Mouse (Mus musculus): ENCODE data around the gene Serinc2. TPM values are rescaled to one million over a fixed set of nuclear protein-coding genes. Genes with fewer than 3 reads are reported as not detected.

Serinc2 gene
- total RNA-seq (2021), result 1 to 10 TPM; 5.7 to 7.1 TPM

DNA sequence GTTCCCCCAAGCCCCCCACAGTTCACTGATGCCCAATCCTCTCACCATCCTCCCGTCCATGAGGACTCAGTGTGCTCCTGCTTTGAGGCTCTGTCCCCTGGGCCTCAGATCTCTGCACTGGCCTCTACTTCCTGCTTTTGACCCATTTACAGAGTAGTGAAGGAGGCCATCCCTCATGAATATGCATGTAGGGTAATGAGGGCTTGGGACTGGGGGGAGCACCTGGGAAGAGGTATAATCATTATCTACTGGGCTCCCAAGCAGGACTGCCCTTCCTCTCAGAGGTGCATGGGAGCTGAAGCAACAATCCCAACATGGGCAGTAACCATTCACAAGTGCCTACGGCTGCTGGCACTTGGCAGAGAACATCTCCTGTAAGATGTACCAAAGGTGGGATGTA is at the start of gene Serinc2:
Gene Serinc2 (minus strand): TSS at position 101 of the 400 bp plus-strand sequence.
- intact Hi-C loops (cut with DNase I), result no loop called here
- DNase-seq (ENCODE audit: low spot score in 2 of 2), result no peak

DNA sequence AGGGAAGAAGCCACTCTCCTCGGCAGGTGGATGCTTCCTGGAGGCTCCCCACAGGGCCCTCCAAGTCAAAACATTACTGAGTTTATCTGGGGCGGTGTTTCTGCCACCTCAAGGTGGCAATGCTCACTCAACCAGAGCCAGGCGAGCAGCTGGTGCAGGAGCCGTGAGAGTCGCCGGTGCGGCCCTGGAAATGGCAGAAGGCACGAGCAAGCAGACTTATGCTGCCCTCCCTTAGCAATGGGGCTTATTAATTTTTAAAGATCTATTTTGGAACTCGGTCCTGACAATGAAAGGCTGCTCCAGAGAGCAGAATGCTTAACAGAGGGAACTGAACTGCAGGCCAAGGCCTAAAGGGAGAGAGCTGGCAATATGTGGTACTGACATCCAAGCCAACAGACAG is 48.4 kb upstream of the Serinc2 start:
- intact Hi-C loops (cut with DNase I), result no loop called here
- DNase-seq (ENCODE audit: low spot score in 2 of 2), result no peak

DNA sequence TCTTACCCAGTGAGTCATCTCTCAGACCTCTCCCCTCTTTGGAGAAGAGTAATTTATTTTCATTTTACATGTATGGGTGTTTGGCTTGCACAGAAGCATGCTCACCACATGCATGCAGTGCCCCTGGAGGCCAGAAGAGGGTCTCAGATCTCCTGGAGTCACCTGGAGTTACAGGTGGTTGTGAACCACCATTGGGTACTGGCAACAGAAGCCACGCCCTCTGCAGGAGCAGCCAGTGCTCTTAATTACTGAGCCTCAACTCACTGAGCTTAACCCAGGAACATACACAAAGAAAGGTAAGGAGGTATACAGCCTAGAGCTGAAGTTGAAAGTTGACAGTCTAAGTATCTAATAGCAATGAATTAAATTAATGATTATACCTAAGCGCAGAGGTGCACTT is 46.4 kb upstream of the Serinc2 start:
- intact Hi-C loops (cut with DNase I), result no loop called here
- DNase-seq (ENCODE audit: low spot score in 2 of 2), result no peak

GRCm38 (mm10) chr4:130323607-130324006 is 44.6 kb upstream of the Serinc2 start:
- intact Hi-C loops (cut with DNase I), result no loop called here
- no peak for DNase-seq (ENCODE audit: low spot score in 2 of 2)

- no peak for DNase-seq (ENCODE audit: low spot score in 2 of 2)
- intact Hi-C loops (cut with DNase I), result no loop called here
Observed at GRCm38 (mm10) chr4:130323165-130323564, 44.2 kb upstream of the Serinc2 start.

DNA sequence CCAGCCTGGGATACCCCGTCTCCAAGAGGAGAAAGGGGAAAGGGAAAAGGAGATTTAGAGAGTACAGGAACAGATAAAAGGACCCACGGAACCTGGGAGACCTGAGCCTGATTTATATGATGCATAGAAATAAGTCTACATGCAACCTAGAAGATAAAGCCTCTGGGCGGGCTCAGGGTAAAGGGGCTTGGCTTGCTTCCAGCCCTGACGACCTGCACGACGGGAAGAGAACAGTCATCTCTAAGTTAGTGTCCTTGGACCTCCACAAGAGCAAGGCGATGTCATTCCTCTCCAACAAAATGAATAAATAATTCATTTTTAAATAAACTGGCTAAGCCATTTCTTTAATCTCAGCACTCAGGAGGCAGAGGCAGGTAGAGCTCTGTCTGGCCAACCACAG is 43.6 kb upstream of the Serinc2 start:
- intact Hi-C loops (cut with DNase I), result no loop called here
- DNase-seq (ENCODE audit: low spot score in 2 of 2), result no peak

- DNase-seq (ENCODE audit: low spot score in 2 of 2), result no peak
- intact Hi-C loops (cut with DNase I), result no loop called here
Observed at GRCm38 (mm10) chr4:130321640-130322039, 42.6 kb upstream of the Serinc2 start.

DNA sequence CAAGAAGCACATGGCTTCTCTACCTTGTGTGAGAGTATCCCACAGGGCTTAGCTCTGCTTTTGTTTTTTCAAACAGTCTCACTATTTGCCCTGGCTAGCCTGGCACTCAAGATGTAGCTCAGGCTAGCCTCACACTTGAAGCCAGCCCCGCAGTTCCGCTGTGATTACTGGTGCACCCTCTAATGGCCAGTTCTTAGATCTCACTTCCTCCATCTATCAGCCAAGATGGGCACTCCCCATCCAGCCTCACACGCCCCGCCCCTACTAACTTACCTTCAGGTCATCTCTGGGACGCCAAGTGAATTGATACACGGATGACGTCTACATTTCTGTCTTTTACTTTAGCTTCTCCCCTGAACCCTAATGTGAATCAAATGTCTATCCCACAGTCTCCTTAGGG is 40.6 kb upstream of the Serinc2 start:
- intact Hi-C loops (cut with DNase I), result no loop called here
- DNase-seq (ENCODE audit: low spot score in 2 of 2), result no peak

DNA sequence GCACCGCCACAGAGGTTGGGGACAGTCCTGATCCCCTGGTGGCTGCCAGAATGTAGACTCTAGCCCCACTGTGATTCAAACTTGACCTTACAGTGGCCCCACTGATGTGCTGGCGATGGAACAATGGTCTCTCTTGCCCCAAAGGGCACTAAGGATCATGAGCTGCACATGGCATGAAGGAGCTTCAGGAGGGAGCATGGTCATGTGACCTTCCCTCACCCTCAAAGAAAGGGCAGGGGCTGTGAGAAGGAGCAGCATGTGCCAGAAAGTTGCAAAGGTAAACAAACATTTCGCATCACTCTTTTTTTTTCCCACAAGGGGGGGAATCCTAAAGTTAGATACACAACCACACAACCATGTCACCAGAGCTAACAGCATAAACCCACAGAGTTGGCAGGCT is 39.1 kb upstream of the Serinc2 start:
- intact Hi-C loops (cut with DNase I), result no loop called here
- no peak for DNase-seq (ENCODE audit: low spot score in 2 of 2)

DNA sequence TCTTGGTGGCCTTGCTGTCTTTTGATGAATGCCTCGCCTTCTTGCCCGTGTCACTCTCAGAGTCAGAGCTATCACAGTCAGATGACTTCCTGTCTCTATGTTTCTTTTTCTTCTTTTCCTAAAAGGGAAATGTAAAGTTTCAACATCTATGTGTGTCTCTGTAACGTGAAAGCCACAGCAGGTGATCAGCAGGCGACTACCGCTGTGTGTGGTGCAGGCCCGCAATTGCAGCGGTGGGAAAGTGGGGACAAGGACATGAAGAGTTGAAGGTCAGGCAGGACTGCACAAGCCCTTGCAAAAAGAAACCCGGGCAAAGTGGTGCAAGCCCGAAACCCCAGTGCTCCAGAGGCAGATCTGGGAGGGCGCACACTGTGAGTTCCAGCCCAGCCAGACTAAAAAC is 37.7 kb upstream of the Serinc2 start:
- intact Hi-C loops (cut with DNase I), result no loop called here
- DNase-seq (ENCODE audit: low spot score in 2 of 2), result no peak

DNA sequence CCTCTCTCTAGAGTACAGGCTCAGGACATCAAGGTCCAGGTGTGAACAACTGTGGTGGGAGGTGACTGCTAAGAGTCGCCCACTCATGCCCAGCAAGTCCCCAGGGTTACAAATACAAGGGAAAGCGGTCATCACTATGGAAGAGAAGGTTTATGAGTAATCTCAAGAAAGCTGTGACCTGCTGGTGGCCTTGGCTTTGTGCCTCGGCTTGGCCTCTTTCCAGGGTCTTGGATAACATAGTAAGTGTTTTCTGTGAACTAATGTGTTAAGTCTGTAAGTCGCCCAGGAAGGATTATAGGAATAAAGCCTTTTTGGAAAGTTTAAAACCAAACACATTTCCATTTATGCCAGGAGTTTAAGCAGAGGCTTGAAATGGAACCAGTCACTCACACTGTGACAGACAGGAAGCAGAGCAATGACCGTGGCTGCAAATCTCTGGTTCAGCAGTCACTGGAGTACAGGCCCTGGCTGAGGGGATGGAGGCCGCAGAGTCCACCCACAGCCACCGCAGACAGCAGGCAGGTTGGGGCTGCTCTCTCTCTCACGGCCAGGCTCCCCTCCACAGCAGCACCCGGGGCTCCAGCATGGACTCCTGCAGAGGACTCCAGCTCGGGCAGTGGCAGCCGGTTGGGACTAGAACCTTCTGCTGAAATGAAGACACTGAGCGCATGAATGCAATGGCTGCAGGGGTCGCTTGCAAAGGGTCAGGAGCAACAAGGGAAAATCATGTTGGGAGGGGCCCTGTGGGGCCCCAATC is 36.9 kb upstream of the Serinc2 start:
- DNase-seq (ENCODE audit: low spot score in 2 of 2), result no peak
- intact Hi-C loops (cut with DNase I), result no loop called here

DNA sequence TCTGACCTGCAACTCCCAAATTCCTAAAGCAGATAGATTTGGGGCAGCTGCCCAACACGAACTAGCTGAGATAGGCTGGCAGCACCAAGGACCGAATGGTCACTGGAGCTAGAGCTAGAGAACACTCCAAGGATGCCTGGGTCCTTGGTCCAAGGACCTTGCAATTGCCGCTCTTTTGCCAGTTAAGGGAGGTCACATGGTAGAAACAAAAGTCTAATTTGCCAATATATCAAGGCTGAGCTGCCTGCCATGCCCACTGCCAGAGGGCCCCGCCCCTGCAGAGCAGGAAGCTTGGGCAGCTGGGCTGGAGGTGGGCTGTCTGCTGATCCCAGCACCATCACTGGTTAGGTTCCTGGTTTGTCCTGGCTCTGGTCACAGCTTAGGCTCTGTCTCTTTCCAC is 34.5 kb upstream of the Serinc2 start:
- DNase-seq (ENCODE audit: low spot score in 2 of 2), result no peak
- intact Hi-C loops (cut with DNase I), result no loop called here

- DNase-seq (ENCODE audit: low spot score in 2 of 2), result no peak
- intact Hi-C loops (cut with DNase I), result no loop called here
Observed at GRCm38 (mm10) chr4:130312526-130312925, 33.5 kb upstream of the Serinc2 start.

DNA sequence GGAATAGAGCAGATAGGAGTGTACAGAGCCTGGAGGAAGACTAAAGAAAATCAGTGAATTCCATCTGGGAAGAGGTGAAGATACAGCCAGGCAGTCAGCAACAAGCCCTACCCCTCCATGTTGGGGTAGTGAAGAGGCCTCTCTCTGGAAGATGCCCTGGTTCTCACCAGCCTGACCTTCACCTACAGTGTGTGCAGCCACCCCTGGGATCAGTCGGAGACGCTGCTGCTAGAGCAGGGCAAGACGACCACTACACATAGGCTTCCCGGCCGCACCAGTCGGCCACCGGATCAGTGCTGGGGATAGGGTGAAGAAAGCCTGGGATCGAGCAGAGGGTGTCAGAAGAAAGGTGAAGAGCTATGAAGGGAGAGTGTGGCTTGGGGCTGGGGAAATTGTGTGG is 30.2 kb upstream of the Serinc2 start:
- intact Hi-C loops (cut with DNase I), result no loop called here
- no peak for DNase-seq (ENCODE audit: low spot score in 2 of 2)

- intact Hi-C loops (cut with DNase I), result no loop called here
- peak; percentile 82 to 86 for DNase-seq (ENCODE audit: low spot score in 2 of 2)
Observed at GRCm38 (mm10) chr4:130308231-130309081, 29.5 kb upstream of the Serinc2 start, which contains the start of the genes Fabp3 and Gm10570. Gene Fabp3, plus strand, starts transcription at chr4:130308595. Gene Gm10570, minus strand, starts transcription at chr4:130308674.

DNA sequence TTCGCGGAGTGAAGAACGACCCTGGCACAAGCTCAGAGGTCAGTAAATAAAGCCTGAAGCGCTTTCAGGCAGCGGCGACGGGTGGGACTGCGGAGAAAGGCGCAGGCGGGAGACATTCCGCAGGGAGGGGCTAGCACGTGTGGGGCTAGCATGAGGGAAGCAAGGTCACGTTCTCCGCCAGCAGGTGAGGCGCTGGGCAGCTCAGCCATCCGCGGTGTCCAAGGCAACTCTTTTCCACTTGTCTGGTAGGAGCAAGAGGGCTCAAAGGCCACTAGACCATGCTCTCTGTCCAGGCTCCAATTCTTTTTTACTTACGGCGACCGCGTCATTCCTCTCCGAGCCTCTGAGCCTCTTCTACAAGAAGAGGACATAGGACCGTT is 28.8 kb upstream of the Serinc2 start:
- peak; percentile 54 to 65 for DNase-seq (ENCODE audit: low spot score in 2 of 2)
- intact Hi-C loops (cut with DNase I), result no loop called here

GRCm38 (mm10) chr4:130306796-130307630 is 28.0 kb upstream of the Serinc2 start:
- DNase-seq (ENCODE audit: low spot score in 2 of 2), result no peak
- intact Hi-C loops (cut with DNase I), result no loop called here

- intact Hi-C loops (cut with DNase I), result no loop called here
- DNase-seq (ENCODE audit: low spot score in 2 of 2), result no peak
Observed at GRCm38 (mm10) chr4:130304746-130305145, 25.7 kb upstream of the Serinc2 start.

DNA sequence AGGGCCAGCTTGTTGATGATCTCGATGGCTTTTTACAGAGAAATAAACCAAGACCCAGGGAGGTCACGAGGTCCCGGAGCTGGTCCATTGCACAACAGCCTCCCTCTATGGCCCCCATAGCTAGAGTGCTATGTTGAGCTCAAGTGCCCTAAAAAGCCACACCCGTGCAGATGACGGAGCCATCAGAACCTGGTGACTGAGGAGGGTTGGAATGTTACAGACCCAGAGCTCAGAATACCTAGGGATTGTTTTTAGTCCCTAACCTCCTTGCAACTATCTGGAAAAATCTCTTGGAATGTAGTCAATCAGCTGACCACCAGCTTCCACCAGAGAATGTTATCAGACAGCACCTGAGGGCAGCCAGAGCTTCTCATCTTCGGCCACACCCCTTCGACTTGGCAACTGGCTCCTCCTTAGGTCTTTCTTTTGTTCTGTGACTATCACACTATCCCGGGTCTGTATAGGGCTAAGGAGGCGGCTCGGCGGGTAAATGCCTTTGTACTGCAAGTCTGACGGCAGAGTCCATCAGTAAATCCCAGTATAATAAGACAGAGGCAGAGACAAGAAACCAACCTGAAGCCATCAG is 23.4 kb upstream of the Serinc2 start:
- no peak for DNase-seq (ENCODE audit: low spot score in 2 of 2)
- intact Hi-C loops (cut with DNase I), result no loop called here

DNA sequence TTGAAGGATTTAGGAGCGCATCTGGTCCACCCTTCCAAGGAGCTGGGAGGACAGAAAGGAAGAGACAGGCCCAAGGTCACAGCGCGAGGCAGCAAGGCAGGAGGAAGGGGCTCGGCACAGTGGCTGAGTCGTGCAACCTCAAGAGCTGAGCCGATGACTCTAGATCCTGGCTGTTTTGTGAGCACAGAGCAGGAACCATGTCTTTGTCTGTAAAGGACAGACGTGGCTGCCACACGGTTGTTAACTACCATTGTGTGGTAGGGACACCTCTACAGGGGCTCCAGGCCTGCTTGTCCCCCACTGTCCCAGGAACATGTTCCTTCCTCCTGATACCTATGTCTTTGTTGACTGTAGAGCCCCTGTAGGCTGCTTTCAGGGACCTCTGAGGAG is 20.6 kb upstream of the Serinc2 start:
- intact Hi-C loops (cut with DNase I), result no loop called here
- no peak for DNase-seq (ENCODE audit: low spot score in 2 of 2)
